Mouse (Mus musculus) stomach, embryonic 14.5 days (tissue): ENCODE data around the gene 1700017B05Rik. TPM values are rescaled to one million over a fixed set of nuclear protein-coding genes. Genes with fewer than 3 reads are reported as not detected.

ENCODE experiments used
- ATAC-seq: fragments of 200-750 bp; cut with Nextera tagmentation; 2 replicates; pipeline ENCODE4 v1.8.0; 2017; ENCODE audit warnings: low read depth, moderate TSS enrichment; ENCODE audit not compliant: insufficient number of reproducible peaks, insufficient read depth, low FRiP score
- H3K27ac ChIP-seq: fragments of 300-500 bp; sonication (generic); 2 replicates; pipeline ENCODE4 v1.5.1; 2014; ENCODE audit warnings: mild to moderate bottlenecking, low read length, moderate library complexity, mixed read lengths
- H3K27me3 ChIP-seq: fragments of 300-500 bp; sonication (generic); 2 replicates; pipeline ENCODE4 v1.6.1; 2014; ENCODE audit warnings: low read length, control low read depth, mixed read lengths; ENCODE audit not compliant: control insufficient read depth, insufficient read depth
- H3K36me3 ChIP-seq: fragments of 300-500 bp; sonication (generic); 2 replicates; pipeline ENCODE4 v1.6.1; 2014; ENCODE audit warnings: mild to moderate bottlenecking, control low read depth, low read length, moderate library complexity, mixed read lengths; ENCODE audit not compliant: control insufficient read depth, insufficient read depth
- H3K4me1 ChIP-seq: fragments of 300-500 bp; sonication (generic); 2 replicates; pipeline ENCODE4 v1.6.1; 2014; ENCODE audit warnings: low read length, control low read depth, mixed read lengths; ENCODE audit not compliant: control insufficient read depth, insufficient read depth
- H3K4me2 ChIP-seq: fragments of 300-500 bp; sonication (generic); replicated peaks from 2 replicates; pipeline ENCODE4 v1.6.1; 2014; ENCODE audit warnings: low read depth, low read length, control low read depth
- H3K4me3 ChIP-seq: fragments of 300-500 bp; sonication (generic); 2 replicates; pipeline ENCODE4 v1.5.1; 2014; ENCODE audit warnings: low read depth, low read length, control low read depth
- H3K9ac ChIP-seq: fragments of 300-500 bp; sonication (generic); replicated peaks from 2 replicates; pipeline ENCODE4 v1.6.1; 2014; ENCODE audit warnings: low read depth, mild to moderate bottlenecking, control low read depth, low read length, moderate library complexity, mixed read lengths
- H3K9me3 ChIP-seq: fragments of 300-500 bp; sonication (generic); 2 replicates; pipeline ENCODE4 v1.6.1; 2016; ENCODE audit warnings: low read depth, low read length, control low read depth; ENCODE audit not compliant: control insufficient read depth
- WGBS: fragments of 180-500 bp; shearing (Covaris S2); extraction: QIAGEN DNeasy Blood & Tissue Kit; methylation state at CpG from one replicate; pipeline ENCODE4 v1.1.7; 2014; 5-methylcytosine and 5-hydroxymethylcytosine counted together
- polyA plus RNA-seq: library from polyadenylated mRNA; unstranded; fragments of >200 nt; fragmentation: Nextera tagmentation; extraction: Ambion mirVana; gene quantifications from 2 replicates; pipeline ENCODE4 v1.2.1, GENCODE M21; 2014

Gene 1700017B05Rik
- polyA plus RNA-seq, 1 experiment from 2014 or later = 24.0 TPM

DNA sequence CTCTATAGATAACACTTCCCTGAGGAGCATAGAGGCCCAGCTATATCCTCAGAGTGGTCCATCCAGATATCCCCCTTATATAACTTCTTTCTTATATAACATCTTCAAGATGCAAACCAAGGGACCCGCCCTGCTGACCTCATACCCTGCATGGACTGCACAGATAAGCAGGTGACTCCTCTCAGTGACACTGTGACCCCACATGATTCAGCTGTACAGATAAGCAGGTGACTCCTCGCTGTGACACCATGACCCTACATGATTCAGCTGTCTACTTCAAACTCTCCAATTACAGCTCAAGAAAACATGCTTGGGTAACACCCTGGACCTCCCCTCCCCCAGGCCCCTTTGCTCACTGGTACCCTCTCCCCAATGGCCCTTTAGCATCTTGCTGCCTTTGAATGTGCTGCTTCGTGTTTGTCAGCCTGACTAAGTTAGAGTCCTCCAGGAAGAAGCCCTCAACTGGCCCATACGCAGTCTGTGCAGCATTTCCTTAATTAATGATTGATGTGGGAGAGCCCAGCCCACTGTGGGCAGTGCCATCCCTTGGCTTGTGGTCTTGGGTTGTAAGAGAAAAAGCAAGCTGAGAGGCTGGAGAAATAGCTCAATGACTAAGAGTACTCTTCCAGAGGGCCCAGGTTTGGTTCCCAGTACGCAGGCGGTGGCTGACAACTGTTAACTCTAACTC lies 37.5 kb upstream of the 1700017B05Rik start:
- H3K27me3 ChIP-seq = no peaks in the 10 kb centered on the region
- no peak overlapping the region for H3K4me2 ChIP-seq
- peak; percentile 86; the same call in 1 of the 2 replicates for ATAC-seq
- H3K27ac ChIP-seq = no peak overlapping the region
- no peaks in the 10 kb centered on the region for H3K4me1 ChIP-seq
- H3K4me3 ChIP-seq = no peak overlapping the region
- no peak overlapping the region for H3K9ac ChIP-seq
- H3K36me3 ChIP-seq = no peaks in the 10 kb centered on the region
- WGBS = 51% methylated on average over 6 of the region's 6 CpGs
- H3K9me3 ChIP-seq = no peaks in the 10 kb centered on the region

DNA sequence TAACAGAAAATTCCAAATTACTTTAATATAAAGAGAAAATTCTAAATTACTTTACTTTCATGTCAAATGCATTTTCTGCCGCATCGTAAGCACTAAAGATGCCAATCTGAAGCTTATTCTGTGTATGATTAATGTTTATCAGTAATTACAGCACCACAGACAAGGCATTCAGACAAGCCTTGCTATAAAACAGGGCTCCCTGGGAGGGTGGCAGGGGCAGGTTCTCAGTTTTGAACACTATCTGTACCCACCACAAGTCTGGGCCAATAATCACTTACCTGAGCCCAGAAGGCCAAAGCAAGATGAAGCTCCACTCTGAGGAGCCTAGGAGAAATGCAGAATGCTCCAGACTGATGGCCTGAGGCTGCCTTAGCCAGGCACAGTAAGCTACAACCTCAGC lies 35.5 kb upstream of the 1700017B05Rik start:
- Histone ChIP-seq H3K9me3 (no peaks in the 10 kb centered on the region), H3K4me3 (no peak overlapping the region), H3K9ac (no peak overlapping the region), H3K36me3 (no peaks in the 10 kb centered on the region), H3K27ac (no peak overlapping the region), H3K4me1 (no peaks in the 10 kb centered on the region), H3K4me2 (no peak overlapping the region), H3K27me3 (no peaks in the 10 kb centered on the region)
- ATAC-seq = no peak
- 87% methylated on average over 2 of the region's 2 CpGs for WGBS

DNA sequence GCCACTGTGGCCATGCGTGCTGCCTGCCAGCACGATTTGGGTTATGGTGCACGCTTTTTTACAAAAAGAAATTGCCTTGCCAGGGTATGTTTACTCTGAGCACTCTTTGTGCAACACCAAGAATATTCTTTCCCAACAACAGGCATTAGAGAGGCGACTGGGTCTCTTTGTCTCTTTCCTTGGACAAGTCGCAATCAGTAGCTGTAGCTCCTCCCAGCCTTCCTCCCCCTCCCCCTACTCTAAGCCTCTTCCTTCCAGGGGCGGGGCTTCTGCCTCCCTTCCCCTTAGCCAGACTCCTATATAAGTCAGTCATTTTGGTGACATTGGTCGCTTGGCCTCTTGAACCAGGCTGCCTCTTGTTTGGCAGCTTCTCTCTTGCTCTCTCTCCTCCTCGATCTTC lies 33.9 kb upstream of the 1700017B05Rik start:
- no peak for ATAC-seq
- H3K4me2 ChIP-seq = no peak overlapping the region
- no peaks in the 10 kb centered on the region for H3K36me3 ChIP-seq
- H3K27me3 ChIP-seq = no peaks in the 10 kb centered on the region
- H3K9me3 ChIP-seq = no peaks in the 10 kb centered on the region
- no peak overlapping the region for H3K27ac ChIP-seq
- WGBS = 66% methylated on average over 8 of the region's 8 CpGs
- H3K9ac ChIP-seq = no peak overlapping the region
- H3K4me1 ChIP-seq = no peaks in the 10 kb centered on the region
- H3K4me3 ChIP-seq = no peak overlapping the region

DNA sequence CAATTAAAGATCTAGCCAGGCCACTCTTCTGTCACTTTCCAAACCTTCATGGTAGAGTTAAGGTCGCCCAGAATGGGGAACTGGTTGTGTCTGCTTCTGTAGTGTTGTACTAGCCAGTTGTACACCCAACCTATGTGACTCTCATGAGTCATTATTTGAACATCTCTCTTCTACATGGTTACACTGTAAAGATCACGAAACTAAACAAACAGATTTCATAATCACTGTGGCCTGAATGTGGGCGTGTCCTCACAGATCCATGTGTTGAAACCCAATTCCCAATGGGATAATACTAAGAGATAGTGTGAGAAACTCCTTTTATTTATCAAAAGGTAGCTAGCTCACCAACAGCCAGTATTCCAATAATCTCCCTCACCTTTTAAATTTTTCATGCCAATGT lies 33.3 kb upstream of the 1700017B05Rik start:
- H3K9me3 ChIP-seq = no peaks in the 10 kb centered on the region

DNA sequence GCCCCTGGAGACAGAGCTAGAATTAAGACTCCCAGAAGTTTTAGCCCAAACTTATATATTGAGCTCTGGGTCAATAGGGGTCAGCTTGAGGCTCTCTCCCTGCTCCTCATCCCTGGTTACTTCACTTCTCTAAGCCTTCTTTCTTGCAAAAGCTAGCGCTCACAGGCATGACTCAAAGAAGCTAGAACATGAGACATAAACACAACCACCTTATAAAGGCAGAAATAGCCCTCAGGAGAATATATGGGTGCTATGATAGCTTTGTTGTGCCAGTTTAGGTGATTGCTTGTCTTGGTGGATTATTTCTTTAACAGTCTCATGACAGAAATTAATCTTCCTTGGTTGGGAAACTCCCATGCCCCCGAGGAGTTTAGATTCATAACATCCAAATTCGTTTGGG lies 32.5 kb upstream of the 1700017B05Rik start:
- Histone ChIP-seq H3K36me3 (no peaks in the 10 kb centered on the region), H3K4me1 (no peaks in the 10 kb centered on the region), H3K9ac (no peak overlapping the region), H3K4me2 (no peak overlapping the region), H3K4me3 (no peak overlapping the region), H3K9me3 (no peaks in the 10 kb centered on the region), H3K27ac (no peak overlapping the region), H3K27me3 (no peaks in the 10 kb centered on the region)
- WGBS = 61% methylated on average over 3 of the region's 3 CpGs
- ATAC-seq = no peak

More for the DNA sequence above, 33.3 kb upstream of the 1700017B05Rik start:
- WGBS = 72% methylated on average over 3 of the region's 3 CpGs
- Histone ChIP-seq H3K27ac (no peak overlapping the region), H3K4me2 (no peak overlapping the region), H3K4me1 (no peaks in the 10 kb centered on the region), H3K36me3 (no peaks in the 10 kb centered on the region), H3K4me3 (no peak overlapping the region), H3K9ac (no peak overlapping the region), H3K27me3 (no peaks in the 10 kb centered on the region)
- ATAC-seq = no peak

DNA sequence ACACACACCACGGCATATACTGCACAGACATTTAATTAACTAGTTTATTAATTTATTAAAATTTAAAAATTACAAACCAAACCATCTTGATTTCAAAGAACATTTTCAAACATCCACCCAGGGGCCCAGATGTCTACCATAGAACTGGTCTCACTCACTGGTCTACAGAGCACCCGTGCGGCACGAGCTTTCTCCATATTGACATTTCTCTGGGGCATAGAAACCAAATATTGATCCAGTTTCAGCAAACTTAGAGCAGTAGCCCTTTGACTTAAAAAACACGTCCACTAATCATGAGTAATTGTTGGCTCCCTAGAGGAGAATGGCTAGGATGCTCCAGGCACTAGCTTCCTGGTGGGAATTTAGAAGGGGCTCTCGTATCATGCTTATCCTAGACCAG lies 24.8 kb upstream of the 1700017B05Rik start:
- Histone ChIP-seq H3K27ac (no peak overlapping the region), H3K36me3 (no peaks in the 10 kb centered on the region), H3K9me3 (no peaks in the 10 kb centered on the region), H3K9ac (no peak overlapping the region), H3K4me1 (no peaks in the 10 kb centered on the region), H3K4me3 (no peak overlapping the region), H3K4me2 (no peak overlapping the region), H3K27me3 (no peaks in the 10 kb centered on the region)
- 77% methylated on average over 6 of the region's 6 CpGs for WGBS
- ATAC-seq = no peak

DNA sequence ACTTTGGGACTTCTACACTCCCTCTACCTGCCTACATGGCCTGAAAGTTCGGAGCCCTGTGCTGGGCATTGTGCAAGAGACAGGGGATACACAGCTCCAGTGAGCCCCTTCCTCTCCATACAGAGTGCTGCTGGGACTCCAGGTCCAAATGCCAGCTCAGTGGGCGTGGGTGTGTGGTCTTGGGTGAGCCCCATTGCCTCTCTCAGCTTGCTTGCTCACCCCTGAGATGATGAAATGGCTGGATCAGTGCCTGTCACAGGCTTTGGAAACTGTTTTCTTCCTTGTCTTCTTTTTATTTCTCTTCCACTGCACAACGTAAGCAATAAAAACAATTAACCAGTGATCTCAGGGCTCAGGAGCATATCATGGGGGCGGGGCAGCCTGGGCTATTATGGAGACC lies 20.9 kb upstream of the 1700017B05Rik start:
- Histone ChIP-seq H3K9me3 (no peaks in the 10 kb centered on the region), H3K4me3 (no peak overlapping the region), H3K27ac (no peak overlapping the region), H3K4me2 (no peak overlapping the region), H3K36me3 (no peaks in the 10 kb centered on the region), H3K9ac (no peak overlapping the region), H3K27me3 (no peaks in the 10 kb centered on the region), H3K4me1 (peaks cover 23% of the 10 kb centered on the region)
- WGBS = 65% methylated on average over 4 of the region's 4 CpGs
- no peak for ATAC-seq

DNA sequence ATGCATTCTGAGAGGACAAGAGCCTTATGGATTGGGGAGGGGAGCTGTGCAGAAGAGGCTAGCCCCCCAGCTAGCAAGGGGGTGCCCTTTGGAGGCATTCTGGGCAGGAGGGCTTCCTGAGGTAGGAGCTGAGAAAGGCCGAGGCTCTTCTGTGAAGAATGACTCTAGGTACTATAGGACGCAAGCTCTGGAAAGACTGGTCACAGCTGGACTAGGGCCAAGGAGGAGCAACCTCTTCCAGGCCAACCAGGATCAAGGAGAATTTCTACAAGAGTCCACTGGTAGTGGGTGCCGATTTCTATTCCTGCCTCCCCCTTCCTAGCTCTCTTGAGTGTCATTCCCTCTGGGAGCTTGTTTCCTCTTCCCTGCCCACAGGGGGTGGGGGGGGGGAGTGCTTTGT lies 20.3 kb upstream of the 1700017B05Rik start:
- H3K9me3 ChIP-seq = no peaks in the 10 kb centered on the region
- H3K27ac ChIP-seq = no peak overlapping the region
- no peaks in the 10 kb centered on the region for H3K27me3 ChIP-seq
- peaks cover 25% of the 10 kb centered on the region for H3K4me1 ChIP-seq
- WGBS = 59% methylated on average over 3 of the region's 3 CpGs
- no peak overlapping the region for H3K4me2 ChIP-seq
- H3K9ac ChIP-seq = no peak overlapping the region
- no peaks in the 10 kb centered on the region for H3K36me3 ChIP-seq
- H3K4me3 ChIP-seq = no peak overlapping the region
- ATAC-seq = no peak

DNA sequence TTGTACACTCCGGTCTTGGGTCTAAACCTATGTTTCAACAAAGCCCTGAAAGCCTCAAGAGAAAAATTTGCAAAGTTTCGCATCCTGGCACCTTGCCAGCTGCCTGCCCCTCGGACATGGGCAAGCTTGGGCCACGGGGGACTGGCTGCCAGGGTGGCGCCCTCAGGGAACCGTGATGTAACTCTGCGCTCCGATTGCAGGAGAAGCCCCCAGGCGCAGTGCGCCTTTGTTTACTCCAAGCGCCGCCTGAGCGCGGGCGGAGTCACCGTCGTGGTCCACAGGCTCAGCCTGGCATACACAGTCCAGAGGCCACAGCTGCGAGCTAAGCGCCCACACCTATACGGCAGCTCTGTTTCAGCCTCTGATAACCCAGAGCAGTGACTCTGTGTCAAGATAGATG lies 19.1 kb upstream of the 1700017B05Rik start:
- Histone ChIP-seq H3K4me1 (peaks cover 25% of the 10 kb centered on the region), H3K9ac (no peak overlapping the region), H3K27ac (no peak overlapping the region), H3K4me3 (peak overlapping the region; percentile 11; the same call in 1 of the 2 replicates), H3K9me3 (no peaks in the 10 kb centered on the region), H3K36me3 (no peaks in the 10 kb centered on the region), H3K27me3 (no peaks in the 10 kb centered on the region), H3K4me2 (peak overlapping the region; percentile 46)
- no peak for ATAC-seq
- 10% methylated on average over 20 of the region's 20 CpGs for WGBS
